Mouse (Mus musculus) heart, embryonic 16.5 days (tissue): Measurements from ENCODE around the gene Prkaca. TPM values are rescaled to one million over a fixed set of nuclear protein-coding genes. Genes with fewer than 3 reads are reported as not detected.
"Not testable (repeated sequence)": the region's sequence is repeated elsewhere in the genome, so short reads cannot be mapped to it uniquely, and the experiment has no call there.

Experiments
- ATAC-seq: fragments of 200-750 bp; cut with Nextera tagmentation; replicated peaks from 2 replicates; pipeline ENCODE4 v1.8.0; 2017; ENCODE audit warnings: moderate number of reproducible peaks; ENCODE audit not compliant: insufficient read depth, low FRiP score; ENCODE audit errors: extremely low read depth
- H3K27ac ChIP-seq: fragments of 300-500 bp; sonication (generic); 2 replicates; pipeline ENCODE4 v1.5.1; 2014; ENCODE audit warnings: mild to moderate bottlenecking, low read length, control low read depth, moderate library complexity
- H3K27me3 ChIP-seq: fragments of 300-500 bp; sonication (generic); 2 replicates; pipeline ENCODE4 v1.6.1; 2014; ENCODE audit warnings: low read length, mixed read lengths; ENCODE audit not compliant: control insufficient read depth, insufficient read depth
- H3K36me3 ChIP-seq: fragments of 300-500 bp; sonication (generic); 2 replicates; pipeline ENCODE4 v1.6.1; 2014; ENCODE audit not compliant: control insufficient read depth, insufficient read depth
- H3K4me1 ChIP-seq: fragments of 300-500 bp; sonication (generic); 2 replicates; pipeline ENCODE4 v1.6.1; 2014; ENCODE audit warnings: low read length, mixed read lengths; ENCODE audit not compliant: control insufficient read depth, insufficient read depth
- H3K4me2 ChIP-seq: fragments of 300-500 bp; sonication (generic); 2 replicates; pipeline ENCODE4 v1.6.1; 2014; ENCODE audit warnings: low read depth, mild to moderate bottlenecking, control low read depth, low read length
- H3K4me3 ChIP-seq: fragments of 300-500 bp; sonication (generic); 2 replicates; pipeline ENCODE4 v1.5.1; 2014; ENCODE audit warnings: mild to moderate bottlenecking, control low read depth, low read length
- H3K9ac ChIP-seq: fragments of 300-500 bp; sonication (generic); 2 replicates; pipeline ENCODE4 v1.6.1; 2014; ENCODE audit warnings: low read length, control low read depth
- H3K9me3 ChIP-seq: fragments of 300-500 bp; sonication (generic); replicated peaks from 2 replicates; pipeline ENCODE4 v1.6.1; 2016; ENCODE audit warnings: low read length; ENCODE audit not compliant: control insufficient read depth
- WGBS: fragments of 180-500 bp; shearing (Covaris S2); extraction: QIAGEN DNeasy Blood & Tissue Kit; methylation state at CpG from one replicate; pipeline ENCODE4 v1.1.7; 2014; 5-methylcytosine and 5-hydroxymethylcytosine counted together
- polyA plus RNA-seq: library from polyadenylated mRNA; unstranded; fragments of >200 nt; fragmentation: Nextera tagmentation; extraction: Ambion mirVana; gene quantifications from 2 replicates; pipeline ENCODE4 v1.2.1, GENCODE M21; 2015

The Prkaca gene
- polyA plus RNA-seq, 1 experiment from 2014 or later = 258 TPM

- H3K27ac ChIP-seq = peak overlapping the region; percentile 99
- 56% methylated on average over 8 of the region's 8 CpGs for WGBS
These were observed 8.1 kb downstream of the Prkaca start for GRCm38 (mm10) chr8:83980845-83981244.

GRCm38 (mm10) chr8:83981533-83981932 is 8.7 kb downstream of the Prkaca start:
- H3K36me3 ChIP-seq = peaks cover 33% of the 10 kb centered on the region
- WGBS = 90% methylated on average over 7 of the region's 7 CpGs
- ATAC-seq = no peak

More at GRCm38 (mm10) chr8:83980845-83981244, 8.1 kb downstream of the Prkaca start:
- ATAC-seq = peak; percentile 85
- H3K36me3 ChIP-seq = peaks cover 26% of the 10 kb centered on the region
- peaks cover 42% of the 10 kb centered on the region for H3K4me1 ChIP-seq
- no peak overlapping the region for H3K4me3 ChIP-seq
- H3K9ac ChIP-seq = peak overlapping the region; percentile 47
- H3K9me3 ChIP-seq = no peaks in the 10 kb centered on the region
- peak overlapping the region; percentile 32; the same call in 1 of the 2 replicates for H3K4me2 ChIP-seq
- H3K27me3 ChIP-seq = no peaks in the 10 kb centered on the region

GRCm38 (mm10) chr8:83982449-83982848 is 9.7 kb downstream of the Prkaca start:
- H3K4me1 ChIP-seq = peaks cover 31% of the 10 kb centered on the region
- no peak overlapping the region for H3K9ac ChIP-seq
- H3K9me3 ChIP-seq = no peaks in the 10 kb centered on the region
- 65% methylated on average over 4 of the region's 4 CpGs for WGBS
- no peaks in the 10 kb centered on the region for H3K27me3 ChIP-seq
- H3K27ac ChIP-seq = no peak overlapping the region
- no peak overlapping the region for H3K4me3 ChIP-seq
- peaks cover 40% of the 10 kb centered on the region for H3K36me3 ChIP-seq
- no peak for ATAC-seq
- no peak overlapping the region for H3K4me2 ChIP-seq

More at GRCm38 (mm10) chr8:83981533-83981932, 8.7 kb downstream of the Prkaca start:
- H3K27me3 ChIP-seq = no peaks in the 10 kb centered on the region
- H3K4me1 ChIP-seq = peaks cover 39% of the 10 kb centered on the region
- no peak overlapping the region for H3K4me2 ChIP-seq
- H3K9ac ChIP-seq = no peak overlapping the region
- H3K9me3 ChIP-seq = no peaks in the 10 kb centered on the region
- no peak overlapping the region for H3K4me3 ChIP-seq
- peak overlapping the region; percentile 99; the same call in 1 of the 2 replicates for H3K27ac ChIP-seq

GRCm38 (mm10) chr8:83983222-83983621 is 10.4 kb downstream of the Prkaca start:
- H3K27me3 ChIP-seq, H3K9me3 ChIP-seq, H3K9ac ChIP-seq, H3K4me2 ChIP-seq, ATAC-seq, H3K4me3 ChIP-seq, H3K27ac ChIP-seq: not testable (repeated sequence)
- 96% methylated on average over 2 of the region's 2 CpGs for WGBS
- Histone ChIP-seq H3K4me1 (peaks cover 23% of the 10 kb centered on the region), H3K36me3 (peaks cover 45% of the 10 kb centered on the region)

- Histone ChIP-seq H3K27ac (no peak overlapping the region), H3K4me1 (no peaks in the 10 kb centered on the region), H3K27me3 (no peaks in the 10 kb centered on the region), H3K36me3 (peaks cover 71% of the 10 kb centered on the region), H3K4me3 (no peak overlapping the region), H3K9ac (no peak overlapping the region), H3K4me2 (no peak overlapping the region), H3K9me3 (no peaks in the 10 kb centered on the region)
- WGBS = 82% methylated on average over 7 of the region's 7 CpGs
- no peak for ATAC-seq
These were observed 16.4 kb downstream of the Prkaca start for GRCm38 (mm10) chr8:83989243-83989642.

GRCm38 (mm10) chr8:83990170-83990569 is 17.4 kb downstream of the Prkaca start:
- no peak overlapping the region for H3K9ac ChIP-seq
- no peaks in the 10 kb centered on the region for H3K9me3 ChIP-seq

GRCm38 (mm10) chr8:83992488-83992887 is 19.7 kb downstream of the Prkaca start:
- Histone ChIP-seq H3K27me3 (no peaks in the 10 kb centered on the region), H3K4me2 (no peak overlapping the region), H3K27ac (no peak overlapping the region), H3K36me3 (peaks cover 57% of the 10 kb centered on the region), H3K4me1 (peaks cover 7% of the 10 kb centered on the region), H3K9ac (no peak overlapping the region), H3K4me3 (no peak overlapping the region), H3K9me3 (no peaks in the 10 kb centered on the region)
- ATAC-seq = no peak
- WGBS = 73% methylated on average over 2 of the region's 2 CpGs

More at GRCm38 (mm10) chr8:83990170-83990569, 17.4 kb downstream of the Prkaca start:
- no peak overlapping the region for H3K4me3 ChIP-seq
- peaks cover 76% of the 10 kb centered on the region for H3K36me3 ChIP-seq
- no peak overlapping the region for H3K4me2 ChIP-seq
- no peaks in the 10 kb centered on the region for H3K27me3 ChIP-seq
- ATAC-seq = no peak
- WGBS = 94% methylated on average over 14 of the region's 14 CpGs
- H3K4me1 ChIP-seq = no peaks in the 10 kb centered on the region
- H3K27ac ChIP-seq = no peak overlapping the region

- no peak overlapping the region for H3K4me2 ChIP-seq
- WGBS = 73% methylated on average over 3 of the region's 3 CpGs
- H3K27ac ChIP-seq = no peak overlapping the region
- H3K9me3 ChIP-seq = no peaks in the 10 kb centered on the region
- H3K4me1 ChIP-seq = peaks cover 13% of the 10 kb centered on the region
- no peak overlapping the region for H3K9ac ChIP-seq
- H3K36me3 ChIP-seq = peaks cover 47% of the 10 kb centered on the region
- no peaks in the 10 kb centered on the region for H3K27me3 ChIP-seq
- no peak overlapping the region for H3K4me3 ChIP-seq
- ATAC-seq = no peak
These were observed 21.2 kb downstream of the Prkaca start for GRCm38 (mm10) chr8:83994030-83994429.

GRCm38 (mm10) chr8:83995973-83996372 is 23.2 kb downstream of the Prkaca start:
- peak overlapping the region; percentile 97 for H3K27ac ChIP-seq
- peaks cover 45% of the 10 kb centered on the region for H3K36me3 ChIP-seq
- no peak for ATAC-seq
- no peaks in the 10 kb centered on the region for H3K27me3 ChIP-seq
- H3K9me3 ChIP-seq = no peaks in the 10 kb centered on the region
- 29% methylated on average over 12 of the region's 12 CpGs for WGBS
- H3K4me1 ChIP-seq = peaks cover 20% of the 10 kb centered on the region
- peak overlapping the region; percentile 88 for H3K4me3 ChIP-seq
- H3K9ac ChIP-seq = peak overlapping the region; percentile 92
- H3K4me2 ChIP-seq = peak overlapping the region; percentile 97
